Mouse (Mus musculus): ENCODE measurements at regions not wholly inside any gene's neighbourhood (a gene's known extent, or its start where the extent isn't known, plus 50 kb on each side); places are given as distances from the start of the nearest gene placed in this dataset.

- DNase-seq: peak; percentile 47 to 49
Measured at GRCm38 (mm10) chrX:110199902-110200301, 614.2 kb upstream of the Pou3f4 start.
